Mouse (Mus musculus) thymus, postnatal 0 days (tissue): ENCODE measurements around the gene Junb. TPM values are rescaled to one million over a fixed set of nuclear protein-coding genes. Genes with fewer than 3 reads are reported as not detected.

ENCODE experiments used
- DNase-seq: peaks from one replicate; pipeline ENCODE4 v3.0.0-alpha.2; 2015; ENCODE audit warnings: low spot score
- microRNA-seq: library from miRNA; unstranded; fragments of <30 nt; microRNA quantifications from one replicate; pipeline ENCODE4, GENCODE M21; 2016; ENCODE audit warnings: borderline number of aligned reads
- polyA plus RNA-seq: library from polyadenylated mRNA; unstranded; fragments of >200 nt; fragmentation: Nextera tagmentation; extraction: Ambion mirVana; gene quantifications from 2 replicates; pipeline ENCODE4 v1.2.1, GENCODE M21; 2015

Gene Junb
- polyA plus RNA-seq, 1 experiment from 2014 or later: 71.2 TPM

- DNase-seq: peak; percentile 57
Measured at GRCm38 (mm10) chr8:84944478-84945160, 33.9 kb downstream of the Junb start.

- DNase-seq: no peak
Measured at GRCm38 (mm10) chr8:84943699-84944098, 34.8 kb downstream of the Junb start.

GRCm38 (mm10) chr8:84937620-84938485, 40.7 kb downstream of the Junb start:
- no peak for DNase-seq

DNA sequence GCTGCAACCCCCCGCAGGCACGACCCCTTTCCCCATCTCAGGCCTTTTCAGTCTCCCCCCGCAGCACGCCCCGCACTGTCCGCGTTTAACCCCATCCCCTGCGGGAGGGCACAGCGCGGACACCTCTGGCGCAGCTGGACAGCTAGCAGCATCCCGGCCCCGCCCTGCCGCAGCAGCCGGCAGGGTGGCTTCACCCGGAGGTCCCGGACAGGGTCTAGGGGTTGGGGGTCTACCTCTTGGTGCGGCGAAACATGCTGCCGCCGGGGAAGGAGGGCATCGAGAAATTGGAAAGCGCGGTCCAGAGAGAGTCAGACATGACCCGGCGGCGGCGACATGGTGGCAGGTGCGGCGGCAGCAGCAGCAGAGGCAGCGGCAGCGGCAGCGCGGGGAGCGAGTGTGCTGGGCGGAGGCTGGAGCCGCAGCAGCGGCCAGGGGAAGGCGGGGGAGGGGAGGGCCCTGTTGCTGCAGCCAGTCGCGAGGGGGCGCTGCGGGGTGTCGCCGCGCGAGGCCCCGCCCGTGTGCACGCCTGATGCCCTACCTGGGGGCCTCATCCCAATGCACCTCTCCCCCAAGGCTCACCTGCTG, 41.5 kb downstream of the Junb start, which contains the start of gene Mast1:
Gene Mast1 (minus strand): TSS at position 398 of the 585 bp plus-strand sequence.
- DNase-seq: peak; percentile 46

DNA sequence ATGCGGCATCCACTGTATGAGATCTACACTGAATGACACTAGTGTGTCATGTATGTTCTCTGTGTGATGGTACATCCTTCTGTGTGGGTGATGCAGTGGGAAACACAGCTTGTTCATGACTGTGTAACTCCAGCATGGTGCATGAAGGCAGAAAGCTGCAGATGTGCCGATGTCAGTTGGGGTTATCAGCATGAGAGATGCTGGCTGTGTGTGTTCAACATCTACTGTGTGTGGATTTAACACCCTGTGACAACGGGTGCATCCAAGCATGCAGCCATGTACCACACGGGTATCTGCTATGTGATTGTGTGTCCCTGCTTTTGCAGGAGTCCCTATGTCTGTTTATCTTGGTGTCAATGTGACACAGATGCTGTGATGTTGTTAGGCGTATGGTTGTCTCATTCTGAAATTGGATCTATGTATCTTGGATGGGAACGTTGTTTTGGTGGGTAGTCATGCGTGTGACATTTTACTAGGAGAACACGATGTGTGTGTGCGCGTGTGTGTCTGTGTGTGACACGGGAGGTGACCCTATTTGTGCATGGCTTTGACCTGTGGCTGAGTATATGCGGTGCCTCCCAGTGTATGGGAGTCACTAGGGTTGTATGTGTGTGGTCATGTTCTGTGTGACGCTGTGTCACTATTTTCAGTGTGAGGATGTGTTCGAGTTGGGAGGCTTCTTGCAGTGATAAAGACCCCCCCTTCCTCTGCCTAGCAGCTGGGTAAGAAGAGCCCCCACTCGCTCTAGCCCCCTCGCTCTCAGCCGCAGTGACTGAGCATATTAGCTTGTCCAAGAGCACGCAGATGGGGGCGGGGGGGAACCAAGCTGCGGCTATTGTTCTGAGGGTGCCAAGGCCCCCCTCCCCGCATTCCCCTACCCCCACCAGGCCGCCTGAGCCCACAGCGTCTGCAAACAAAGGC, 42.2 kb downstream of the Junb start:
- no peak for DNase-seq

GRCm38 (mm10) chr8:84935489-84935888, 43.0 kb downstream of the Junb start:
- no peak for DNase-seq

GRCm38 (mm10) chr8:84934860-84935259, 43.7 kb downstream of the Junb start:
- DNase-seq: no peak

DNA sequence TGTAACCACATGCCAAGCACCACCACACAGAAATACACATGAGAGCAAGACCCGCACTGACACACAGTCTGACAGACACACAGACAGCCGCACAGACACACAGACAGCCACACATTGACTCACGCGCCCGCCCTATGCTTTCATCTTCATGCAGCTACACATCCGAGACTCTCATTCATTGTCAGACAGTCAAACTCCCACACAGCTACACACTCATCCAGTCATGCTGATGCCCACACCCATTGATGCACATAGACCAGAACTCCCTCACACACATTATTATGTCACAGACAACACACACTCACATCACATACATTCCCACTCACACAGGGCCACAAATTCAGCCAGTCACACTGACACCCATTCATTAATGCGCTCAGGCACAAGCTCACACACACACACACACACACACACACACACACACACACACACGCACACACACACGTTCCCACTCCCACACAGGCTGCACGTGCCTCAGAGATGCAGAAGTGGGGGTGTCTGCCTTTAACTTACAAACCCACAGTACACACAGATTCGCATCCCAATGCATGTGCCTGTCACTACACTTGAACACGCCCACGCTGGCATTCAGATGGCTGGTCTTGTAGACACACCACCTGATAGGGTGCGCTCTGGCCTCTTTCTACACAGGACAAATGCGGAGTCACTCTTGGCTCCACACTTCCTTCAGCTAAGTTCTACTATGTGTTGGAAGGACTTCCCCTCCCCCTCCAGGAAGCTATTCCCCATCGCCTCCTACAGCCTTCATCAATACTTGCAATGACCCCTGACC, 44.6 kb downstream of the Junb start:
- DNase-seq: no peak

DNA sequence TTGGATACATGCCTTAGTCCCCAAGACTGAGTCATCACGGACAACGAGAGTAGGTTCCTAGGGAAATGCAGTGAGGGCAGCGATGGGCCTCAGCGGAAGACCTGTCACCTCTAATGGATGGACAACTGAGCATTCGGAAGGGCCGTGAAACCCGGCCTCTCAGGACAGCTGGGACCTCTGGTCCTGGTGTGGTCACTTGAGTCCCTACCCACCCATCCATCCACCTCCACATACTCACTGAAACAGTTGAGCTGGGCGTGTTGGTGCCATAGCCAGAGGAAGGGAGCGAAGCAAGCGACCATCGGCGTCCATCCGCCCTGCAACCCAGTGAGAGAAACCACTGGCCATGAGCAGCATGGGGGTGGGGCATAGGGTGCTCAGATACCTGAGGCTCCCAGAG, 47.9 kb downstream of the Junb start:
- DNase-seq: no peak

GRCm38 (mm10) chr8:84928456-84929306, 49.8 kb downstream of the Junb start:
- DNase-seq: peak; percentile 54

GRCm38 (mm10) chr8:84927513-84927912, 51.0 kb downstream of the Junb start:
- DNase-seq: no peak

DNA sequence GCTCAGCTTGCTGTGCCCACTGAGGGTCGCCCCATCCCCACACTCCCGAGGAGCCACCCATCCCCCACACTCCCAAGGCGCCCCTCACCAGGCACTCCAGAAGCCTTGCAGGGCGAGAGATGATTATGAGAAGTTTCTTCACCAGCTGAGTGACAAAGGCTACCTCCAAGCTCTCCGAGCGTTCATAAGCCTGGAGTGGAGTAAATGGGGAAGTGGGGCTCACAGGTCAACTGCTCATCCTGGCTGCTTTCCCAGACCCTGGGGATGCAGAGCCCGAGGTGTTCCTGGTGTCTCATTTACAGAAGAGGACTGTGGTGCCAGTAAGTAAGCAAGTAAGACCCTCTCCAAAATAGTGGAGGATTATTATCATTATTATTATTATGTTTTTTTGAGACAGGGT, 53.0 kb downstream of the Junb start:
- no peak for DNase-seq

Small RNA genes lying within 50 kb of the gene (microRNA-seq; reads per million reads assigned to microRNA genes)
- not detected for gene Gm24197

Other genes with a start within 250 kb of the Junb start
- gene Nfix, start 178.4 kb downstream of the Junb start, polyA plus RNA-seq: 7.2 and 11.7 TPM in 2 replicates
- 4.0 and 4.4 TPM in 2 replicates for gene Dand5, start 155.9 kb downstream of the Junb start, polyA plus RNA-seq
- 56.4 and 57.4 TPM in 2 replicates for gene Gadd45gip1, start 147.2 kb downstream of the Junb start, polyA plus RNA-seq
- gene Rad23a, start 138.1 kb downstream of the Junb start, polyA plus RNA-seq: 120 and 141 TPM in 2 replicates
- 383 and 479 TPM in 2 replicates for gene Calr, start 131.8 kb downstream of the Junb start, polyA plus RNA-seq
- 92.4 and 93.1 TPM in 2 replicates for gene Farsa, start 121.7 kb downstream of the Junb start, polyA plus RNA-seq
- 104 and 110 TPM in 2 replicates for gene Syce2, start 106.6 kb downstream of the Junb start, polyA plus RNA-seq
- gene Gcdh, start 84.8 kb downstream of the Junb start, polyA plus RNA-seq: 27.1 and 29.1 TPM in 2 replicates
- gene Klf1, start 76.8 kb downstream of the Junb start, polyA plus RNA-seq: 0.37 and 0.43 TPM in 2 replicates
- 12.8 and 12.9 TPM in 2 replicates for gene Dnase2a, start 70.2 kb downstream of the Junb start, polyA plus RNA-seq
- 0.08 and 0.22 TPM in 2 replicates for gene Mast1, start 41.4 kb downstream of the Junb start, polyA plus RNA-seq
- 0.10 and 0.23 TPM in 2 replicates for gene Rtbdn, start 31.7 kb downstream of the Junb start, polyA plus RNA-seq
- not detected in 2 replicates for gene Gm49661, start 9.3 kb downstream of the Junb start, polyA plus RNA-seq
- 450 and 476 TPM in 2 replicates for gene Prdx2, start 9.1 kb downstream of the Junb start, polyA plus RNA-seq
- 150 TPM in 2 replicates for gene Rnaseh2a, start 9.0 kb downstream of the Junb start, polyA plus RNA-seq
- 14.9 and 16.0 TPM in 2 replicates for gene Hook2, start 11.9 kb upstream of the Junb start, polyA plus RNA-seq
- gene Best2, start 35.8 kb upstream of the Junb start, polyA plus RNA-seq: 0.12 TPM in 1 of 2 replicates, not detected in the other
- 90.7 and 95.8 TPM in 2 replicates for gene Asna1, start 46.6 kb upstream of the Junb start, polyA plus RNA-seq
- 172 and 191 TPM in 2 replicates for gene Trir, start 48.1 kb upstream of the Junb start, polyA plus RNA-seq
- 27.4 and 29.0 TPM in 2 replicates for gene Tnpo2, start 58.2 kb upstream of the Junb start, polyA plus RNA-seq
- 15.0 and 18.0 TPM in 2 replicates for gene Fbxw9, start 81.3 kb upstream of the Junb start, polyA plus RNA-seq
- gene Gm5741, start 89.3 kb upstream of the Junb start, polyA plus RNA-seq: not detected in 2 replicates
- 78.0 and 80.5 TPM in 2 replicates for gene Dhps, start 93.0 kb upstream of the Junb start, polyA plus RNA-seq
- 142 and 149 TPM in 2 replicates for gene Wdr83os, start 102.0 kb upstream of the Junb start, polyA plus RNA-seq
- 53.4 and 54.2 TPM in 2 replicates for gene Wdr83, start 102.6 kb upstream of the Junb start, polyA plus RNA-seq
- gene Man2b1, start 104.6 kb upstream of the Junb start, polyA plus RNA-seq: 64.0 and 68.4 TPM in 2 replicates
- gene Zfp791, start 144.4 kb upstream of the Junb start, polyA plus RNA-seq: 0.50 and 0.53 TPM in 2 replicates
- 0.05 TPM in 1 of 2 replicates, not detected in the other for gene Cks1brt, start 173.2 kb upstream of the Junb start, polyA plus RNA-seq
- not detected in 2 replicates for gene Olfr371, start 247.3 kb upstream of the Junb start, polyA plus RNA-seq